Mouse (Mus musculus) stomach, embryonic 15.5 days (tissue): ENCODE results near the gene Pla2g5. TPM values are rescaled to one million over a fixed set of nuclear protein-coding genes. Genes with fewer than 3 reads are reported as not detected.
"Not testable (repeated sequence)": the region's sequence is repeated elsewhere in the genome, so short reads cannot be mapped to it uniquely, and the experiment has no call there.

Source experiments
- ATAC-seq: fragments of 200-750 bp; cut with Nextera tagmentation; 2 replicates; pipeline ENCODE4 v1.8.0; 2017; ENCODE audit warnings: low read depth, moderate number of reproducible peaks, moderate TSS enrichment; ENCODE audit not compliant: insufficient read depth, low FRiP score
- H3K27ac ChIP-seq: fragments of 300-500 bp; sonication (generic); 2 replicates; pipeline ENCODE4 v1.5.1; 2015; ENCODE audit warnings: mild to moderate bottlenecking, inconsistent platforms
- H3K27me3 ChIP-seq: fragments of 300-500 bp; sonication (generic); replicated peaks from 2 replicates; pipeline ENCODE4 v1.6.1; 2015; ENCODE audit warnings: inconsistent platforms
- H3K36me3 ChIP-seq: fragments of 300-500 bp; sonication (generic); 2 replicates; pipeline ENCODE4 v1.6.1; 2015; ENCODE audit warnings: inconsistent platforms
- H3K4me1 ChIP-seq: fragments of 300-500 bp; sonication (generic); 2 replicates; pipeline ENCODE4 v1.6.1; 2015; ENCODE audit warnings: inconsistent platforms
- H3K4me2 ChIP-seq: fragments of 300-500 bp; sonication (generic); 2 replicates; pipeline ENCODE4 v1.6.1; 2015; ENCODE audit warnings: mild to moderate bottlenecking, inconsistent platforms
- H3K4me3 ChIP-seq: fragments of 300-500 bp; sonication (generic); replicated peaks from 2 replicates; pipeline ENCODE4 v1.5.1; 2015; ENCODE audit warnings: inconsistent platforms
- H3K9ac ChIP-seq: fragments of 300-500 bp; sonication (generic); 2 replicates; pipeline ENCODE4 v1.6.1; 2015; ENCODE audit warnings: inconsistent platforms
- H3K9me3 ChIP-seq: fragments of 300-500 bp; sonication (generic); 2 replicates; pipeline ENCODE4 v1.6.1; 2016; ENCODE audit warnings: inconsistent platforms
- WGBS: fragments of 180-500 bp; shearing (Covaris S2); methylation state at CpG from one replicate; pipeline ENCODE4 v1.1.7; 2015; 5-methylcytosine and 5-hydroxymethylcytosine counted together
- polyA plus RNA-seq: library from polyadenylated mRNA; unstranded; fragments of >200 nt; fragmentation: Nextera tagmentation; extraction: Ambion mirVana; gene quantifications from 2 replicates; pipeline ENCODE4 v1.2.1, GENCODE M21; 2015

Pla2g5 gene
- 0.18 and 0.32 TPM in 2 replicates for polyA plus RNA-seq

- ATAC-seq: no peak
- Histone ChIP-seq H3K27me3 (no peaks in the 10 kb centered on the region), H3K4me1 (peaks cover 6% of the 10 kb centered on the region; the same call in 1 of the 2 replicates), H3K9me3 (no peaks in the 10 kb centered on the region), H3K4me2 (no peak within 1 kb of the TSS), H3K36me3 (no peaks in the 10 kb centered on the region), H3K9ac (no peak within 1 kb of the TSS), H3K27ac (no peak within 1 kb of the TSS), H3K4me3 (no peak within 1 kb of the TSS)
- 66% methylated on average over 10 of the region's 10 CpGs for WGBS
Observed at GRCm38 (mm10) chr4:138863344-138863998, at the start of gene Pla2g5. Gene Pla2g5 (minus strand): TSS chr4:138863482.

GRCm38 (mm10) chr4:138905624-138906337 lies 42.5 kb upstream of the Pla2g5 start:
- Histone ChIP-seq H3K27me3 (no peaks in the 10 kb centered on the region), H3K27ac (peak overlapping the region; percentile 16; the same call in 1 of the 2 replicates), H3K4me1 (no peaks in the 10 kb centered on the region), H3K9ac (no peak overlapping the region), H3K36me3 (peaks cover 35% of the 10 kb centered on the region), H3K4me3 (no peak overlapping the region), H3K4me2 (no peak overlapping the region), H3K9me3 (no peaks in the 10 kb centered on the region)
- ATAC-seq: no peak
- 87% methylated on average over 18 of the region's 18 CpGs for WGBS

GRCm38 (mm10) chr4:138899361-138899760 lies 36.1 kb upstream of the Pla2g5 start:
- Histone ChIP-seq H3K9me3 (no peaks in the 10 kb centered on the region), H3K36me3 (peaks cover 44% of the 10 kb centered on the region), H3K4me2 (no peak overlapping the region), H3K27me3 (no peaks in the 10 kb centered on the region), H3K9ac (no peak overlapping the region), H3K27ac (no peak overlapping the region), H3K4me1 (no peaks in the 10 kb centered on the region), H3K4me3 (no peak overlapping the region)
- no peak for ATAC-seq
- 55% methylated on average over 7 of the region's 7 CpGs for WGBS

- H3K9ac ChIP-seq, H3K27ac ChIP-seq, H3K27me3 ChIP-seq, H3K9me3 ChIP-seq, ATAC-seq, H3K4me2 ChIP-seq, H3K4me3 ChIP-seq, H3K4me1 ChIP-seq: not testable (repeated sequence)
- peaks cover 38% of the 10 kb centered on the region for H3K36me3 ChIP-seq
- 88% methylated on average over 11 of the region's 11 CpGs for WGBS
Observed at GRCm38 (mm10) chr4:138893789-138894188, 30.5 kb upstream of the Pla2g5 start.

- peak; percentile 79; the same call in 1 of the 2 replicates for ATAC-seq
- WGBS: 71% methylated on average over 6 of the region's 6 CpGs
- peaks cover 34% of the 10 kb centered on the region for H3K36me3 ChIP-seq
Observed at GRCm38 (mm10) chr4:138892655-138893054, 29.4 kb upstream of the Pla2g5 start.

GRCm38 (mm10) chr4:138889635-138890034 lies 26.4 kb upstream of the Pla2g5 start:
- WGBS: 63% methylated on average over 8 of the region's 8 CpGs
- no peak overlapping the region for H3K4me3 ChIP-seq

More at GRCm38 (mm10) chr4:138892655-138893054, 29.4 kb upstream of the Pla2g5 start:
- no peaks in the 10 kb centered on the region for H3K27me3 ChIP-seq
- H3K27ac ChIP-seq: no peak overlapping the region; the same call in 1 of the 2 replicates
- H3K9me3 ChIP-seq: no peaks in the 10 kb centered on the region
- H3K4me1 ChIP-seq: no peaks in the 10 kb centered on the region
- no peak overlapping the region for H3K9ac ChIP-seq
- H3K4me3 ChIP-seq: no peak overlapping the region
- no peak overlapping the region for H3K4me2 ChIP-seq

GRCm38 (mm10) chr4:138889165-138889564 lies 25.9 kb upstream of the Pla2g5 start:
- Histone ChIP-seq H3K27me3 (no peaks in the 10 kb centered on the region), H3K27ac (no peak overlapping the region), H3K36me3 (peaks cover 7% of the 10 kb centered on the region; the same call in 1 of the 2 replicates), H3K4me2 (no peak overlapping the region), H3K9ac (no peak overlapping the region), H3K9me3 (no peaks in the 10 kb centered on the region), H3K4me1 (no peaks in the 10 kb centered on the region), H3K4me3 (no peak overlapping the region)
- ATAC-seq: no peak
- 63% methylated on average over 7 of the region's 7 CpGs for WGBS

More at GRCm38 (mm10) chr4:138889635-138890034, 26.4 kb upstream of the Pla2g5 start:
- Histone ChIP-seq H3K4me2 (no peak overlapping the region), H3K27me3 (no peaks in the 10 kb centered on the region), H3K27ac (no peak overlapping the region), H3K4me1 (no peaks in the 10 kb centered on the region), H3K36me3 (peaks cover 11% of the 10 kb centered on the region; the same call in 1 of the 2 replicates), H3K9me3 (no peaks in the 10 kb centered on the region), H3K9ac (no peak overlapping the region)
- ATAC-seq: no peak

- Histone ChIP-seq H3K36me3 (no peaks in the 10 kb centered on the region), H3K4me3 (no peak overlapping the region), H3K9me3 (no peaks in the 10 kb centered on the region), H3K27ac (no peak overlapping the region), H3K27me3 (peaks cover 8% of the 10 kb centered on the region; the same call in 1 of the 2 replicates), H3K4me1 (peaks cover 4% of the 10 kb centered on the region), H3K9ac (no peak overlapping the region), H3K4me2 (no peak overlapping the region)
- ATAC-seq: no peak
- WGBS: 18% methylated on average over 6 of the region's 6 CpGs
Observed at GRCm38 (mm10) chr4:138884261-138884660, 21.0 kb upstream of the Pla2g5 start.

- H3K4me3 ChIP-seq: no peak overlapping the region
- peaks cover 8% of the 10 kb centered on the region; the same call in 1 of the 2 replicates for H3K27me3 ChIP-seq
- H3K4me1 ChIP-seq: peaks cover 6% of the 10 kb centered on the region
- H3K27ac ChIP-seq: no peak overlapping the region
- no peaks in the 10 kb centered on the region for H3K36me3 ChIP-seq
- no peaks in the 10 kb centered on the region for H3K9me3 ChIP-seq
- no peak overlapping the region for H3K9ac ChIP-seq
- H3K4me2 ChIP-seq: peak overlapping the region; percentile 43
- 0 out of 2 replicates have a peak, but pooled peaks have one; percentile 11 for ATAC-seq
- 9% methylated on average over 16 of the region's 16 CpGs for WGBS
Observed at GRCm38 (mm10) chr4:138882179-138882578, 18.9 kb upstream of the Pla2g5 start.

- Histone ChIP-seq H3K9me3 (no peaks in the 10 kb centered on the region), H3K36me3 (no peaks in the 10 kb centered on the region), H3K27me3 (peaks cover 8% of the 10 kb centered on the region; the same call in 1 of the 2 replicates), H3K4me3 (no peak overlapping the region), H3K4me2 (no peak overlapping the region), H3K9ac (no peak overlapping the region), H3K27ac (no peak overlapping the region), H3K4me1 (peaks cover 6% of the 10 kb centered on the region)
- ATAC-seq: no peak
- 83% methylated on average over 7 of the region's 7 CpGs for WGBS
Observed at GRCm38 (mm10) chr4:138880811-138881584, 17.7 kb upstream of the Pla2g5 start.

GRCm38 (mm10) chr4:138879808-138880207 lies 16.5 kb upstream of the Pla2g5 start:
- no peaks in the 10 kb centered on the region for H3K36me3 ChIP-seq
- H3K27ac ChIP-seq: no peak overlapping the region
- H3K27me3 ChIP-seq: peaks cover 8% of the 10 kb centered on the region; the same call in 1 of the 2 replicates
- ATAC-seq: no peak
- H3K9ac ChIP-seq: no peak overlapping the region
- H3K4me1 ChIP-seq: peaks cover 6% of the 10 kb centered on the region
- WGBS: 82% methylated on average over 11 of the region's 11 CpGs
- no peak overlapping the region for H3K4me2 ChIP-seq
- no peak overlapping the region for H3K4me3 ChIP-seq
- no peaks in the 10 kb centered on the region for H3K9me3 ChIP-seq
